Mouse (Mus musculus): Measurements from ENCODE around the gene Ttc14. TPM values are rescaled to one million over a fixed set of nuclear protein-coding genes. Genes with fewer than 3 reads are reported as not detected.

The Ttc14 gene
- polyA plus RNA-seq, 1 experiment from 2014 or later = 73.3 TPM

- no peak overlapping the region for H3K9ac ChIP-seq (replicated peaks)
- no peaks in the 10 kb centered on the region for H3K4me1 ChIP-seq
- no peak overlapping the region for H3K27ac ChIP-seq (replicated peaks)
- no peaks in the 10 kb centered on the region for H3K9me3 ChIP-seq
- no peak overlapping the region for H3K4me3 ChIP-seq
- no peak for ATAC-seq (replicated peaks)
- 50% methylated on average over 1 of the region's 1 CpGs for WGBS
- no peaks in the 10 kb centered on the region for H3K27me3 ChIP-seq
- H3K36me3 ChIP-seq = no peaks in the 10 kb centered on the region
- no peak overlapping the region for H3K4me2 ChIP-seq (replicated peaks)
Observed at GRCm38 (mm10) chr3:33853062-33853461, 53.4 kb downstream of the Ttc14 start.

- no peak for ATAC-seq (replicated peaks)
- Histone ChIP-seq H3K4me3 (no peak overlapping the region), H3K27ac (replicated peaks) (no peak overlapping the region), H3K27me3 (no peaks in the 10 kb centered on the region), H3K36me3 (no peaks in the 10 kb centered on the region), H3K9me3 (no peaks in the 10 kb centered on the region), H3K9ac (replicated peaks) (no peak overlapping the region), H3K4me1 (no peaks in the 10 kb centered on the region), H3K4me2 (replicated peaks) (no peak overlapping the region)
- 90% methylated on average over 3 of the region's 3 CpGs for WGBS
Observed at GRCm38 (mm10) chr3:33858939-33859338, 59.3 kb downstream of the Ttc14 start.

GRCm38 (mm10) chr3:33864000-33864540 is 64.4 kb downstream of the Ttc14 start:
- H3K4me3 ChIP-seq = no peak overlapping the region
- no peaks in the 10 kb centered on the region for H3K4me1 ChIP-seq
- no peak overlapping the region for H3K9ac ChIP-seq (replicated peaks)
- H3K4me2 ChIP-seq (replicated peaks) = no peak overlapping the region
- H3K9me3 ChIP-seq = no peaks in the 10 kb centered on the region
- H3K27ac ChIP-seq (replicated peaks) = no peak overlapping the region
- no peaks in the 10 kb centered on the region for H3K36me3 ChIP-seq
- no peaks in the 10 kb centered on the region for H3K27me3 ChIP-seq
- ATAC-seq (replicated peaks) = no peak

Other genes starting within 250 kb of the Ttc14 start
- gene Ccdc39, start 44.5 kb downstream of the Ttc14 start, polyA plus RNA-seq (2015; fragmentation: Nextera tagmentation; extraction: Ambion mirVana) = 11.4 and 15.1 TPM in 2 replicates
- gene Fxr1, start 220.1 kb downstream of the Ttc14 start, polyA plus RNA-seq (2015; fragmentation: Nextera tagmentation; extraction: Ambion mirVana) = 44.2 and 46.0 TPM in 2 replicates